Mouse (Mus musculus) midbrain, embryonic 11.5 days (tissue): ENCODE measurements around the gene Serinc1. TPM values are rescaled to one million over a fixed set of nuclear protein-coding genes. Genes with fewer than 3 reads are reported as not detected.

Experiments used
- polyA plus RNA-seq: library from polyadenylated mRNA; unstranded; fragments of >200 nt; fragmentation: Nextera tagmentation; extraction: Ambion mirVana; gene quantifications from 2 replicates; pipeline ENCODE4 v1.2.1, GENCODE M21; 2014

Gene Serinc1
- polyA plus RNA-seq, 1 experiment from 2014 or later: 243 TPM

Other genes starting within 250 kb of the Serinc1 start
- 83.3 and 86.8 TPM in 2 replicates for gene Hsf2, start 46.1 kb downstream of the Serinc1 start, polyA plus RNA-seq
- 6.1 and 8.8 TPM in 2 replicates for gene Pkib, start 99.5 kb upstream of the Serinc1 start, polyA plus RNA-seq